Mouse (Mus musculus) ES-E14 (cell line): ENCODE results near the gene Poll. TPM values are rescaled to one million over a fixed set of nuclear protein-coding genes. Genes with fewer than 3 reads are reported as not detected.

Experiments used
- DNase-seq: peaks from one replicate; pipeline ENCODE4 v3.0.0-alpha.2; 2013; ENCODE audit warnings: low read depth, low spot score
- H3K27ac ChIP-seq: 2 replicates; pipeline ENCODE4 v1.5.1; 2012; ENCODE audit warnings: low read depth, mild to moderate bottlenecking, low read length, moderate library complexity, mixed read lengths; ENCODE audit not compliant: poor library complexity, insufficient read depth, severe bottlenecking
- H3K36me3 ChIP-seq: 2 replicates; pipeline ENCODE4 v1.6.1; 2012; ENCODE audit warnings: mild to moderate bottlenecking, low read length, moderate library complexity, mixed read lengths; ENCODE audit not compliant: control insufficient read depth, poor library complexity, insufficient read depth, severe bottlenecking
- H3K4me1 ChIP-seq, 2 experiments: fragments of 150-350 bp in 1 of 2; sonication (generic) in 1 of 2; 2 replicates each; pipeline ENCODE4 v1.6.1; 2012; ENCODE audit warnings: low read length in 2 of 2, mild to moderate bottlenecking in 1 of 2, mixed read lengths in 1 of 2; ENCODE audit not compliant: control insufficient read depth in 2 of 2, insufficient read depth in 2 of 2, poor library complexity in 1 of 2
- H3K4me3 ChIP-seq, 2 experiments: fragments of 150-350 bp in 1 of 2; sonication (generic) in 1 of 2; 2 replicates each; pipeline ENCODE4 v1.5.1; 2012; ENCODE audit warnings: low read length in 2 of 2, low read depth in 1 of 2, mild to moderate bottlenecking in 1 of 2, mixed read lengths in 1 of 2; ENCODE audit not compliant: insufficient read depth in 1 of 2, poor library complexity in 1 of 2, severe bottlenecking in 1 of 2
- H3K9ac ChIP-seq: 2 replicates; pipeline ENCODE4 v1.6.1; 2012; ENCODE audit warnings: low read depth, mild to moderate bottlenecking, low read length, mixed read lengths; ENCODE audit not compliant: poor library complexity, insufficient read depth, severe bottlenecking
- H3K9me3 ChIP-seq: fragments of 150-350 bp; sonication (generic); 2 replicates; pipeline ENCODE4 v1.6.1; 2012; ENCODE audit warnings: low read depth, mild to moderate bottlenecking, low read length; ENCODE audit not compliant: control insufficient read depth, insufficient read depth
- CHD2 ChIP-seq: IDR thresholded peaks from 2 replicates; pipeline ENCODE4 v1.6.1; 2014; ENCODE audit warnings: mild to moderate bottlenecking, low read depth, low read length, inconsistent platforms
- HCFC1 ChIP-seq: IDR thresholded peaks from 2 replicates; pipeline ENCODE4 v1.6.1; 2012; ENCODE audit warnings: low read length, inconsistent platforms, borderline replicate concordance; ENCODE audit not compliant: insufficient read depth
- MAFK ChIP-seq: IDR thresholded peaks from 2 replicates; pipeline ENCODE4 v1.6.1; 2014; ENCODE audit warnings: mild to moderate bottlenecking, low read depth, low read length, inconsistent platforms; ENCODE audit not compliant: insufficient read depth
- ZC3H11A ChIP-seq: IDR thresholded peaks from 2 replicates; pipeline ENCODE4 v1.6.1; 2012; ENCODE audit warnings: low read depth, mild to moderate bottlenecking, inconsistent platforms, low read length, borderline replicate concordance
- ZNF384 ChIP-seq: IDR thresholded peaks from 2 replicates; pipeline ENCODE4 v1.6.1; 2012; ENCODE audit warnings: low read depth, low read length, inconsistent platforms
- in situ Hi-C, 2 experiments: fragments of 600-800 bp; cut with MboI; formaldehyde crosslinking; loops; one replicate each; pipeline ENCODE4 v1.15.1; 2025; ENCODE audit warnings: low sequenced_read_pairs in 2 of 2, inconsistent platforms in 1 of 2; ENCODE audit not compliant: unreplicated experiment in 2 of 2
- total RNA-seq: library from RNA; depleted of rRNA; stranded (reverse); fragments of 300-350 nt; gene quantifications from 2 replicates; pipeline ENCODE4 v1.2.3, GENCODE M21; 2012

Gene Poll
- total RNA-seq, 1 experiment, result 13.4 TPM

DNA sequence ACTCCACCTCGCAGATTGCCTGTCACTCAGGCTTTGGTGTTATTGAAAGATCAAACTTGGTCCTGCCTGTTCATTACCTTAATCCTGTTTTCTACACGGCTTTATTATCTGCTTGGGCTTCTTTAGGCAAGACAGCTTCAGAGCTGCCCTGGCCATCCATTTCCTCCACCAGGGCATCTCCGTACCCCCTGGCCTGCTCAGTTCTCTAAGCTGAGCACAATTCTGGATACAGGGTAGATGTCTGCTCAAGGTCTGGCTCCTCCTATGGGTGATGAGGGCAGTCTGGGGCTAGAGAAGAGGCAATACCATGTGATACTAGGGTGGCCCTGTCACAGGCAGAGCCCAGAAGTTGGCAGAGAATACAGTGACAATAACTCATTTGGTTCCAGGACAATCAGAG, 26.5 kb upstream of the Poll start:
- TF ChIP-seq HCFC1 (no peak), CHD2 (no peak), MAFK (no peak), ZNF384 (no peak), ZC3H11A (no peak)
- no peak overlapping the region for H3K27ac ChIP-seq
- H3K9me3 ChIP-seq, result no peaks in the 10 kb centered on the region
- H3K36me3 ChIP-seq, result no peaks in the 10 kb centered on the region
- in situ Hi-C loops, result no loop called here
- no peak overlapping the region for H3K4me3 ChIP-seq
- no peak for DNase-seq
- peaks cover 2 to 3% of the 10 kb centered on the region in 2 experiments; a peak in 2 of 4 replicates for H3K4me1 ChIP-seq
- H3K9ac ChIP-seq, result no peak overlapping the region

DNA sequence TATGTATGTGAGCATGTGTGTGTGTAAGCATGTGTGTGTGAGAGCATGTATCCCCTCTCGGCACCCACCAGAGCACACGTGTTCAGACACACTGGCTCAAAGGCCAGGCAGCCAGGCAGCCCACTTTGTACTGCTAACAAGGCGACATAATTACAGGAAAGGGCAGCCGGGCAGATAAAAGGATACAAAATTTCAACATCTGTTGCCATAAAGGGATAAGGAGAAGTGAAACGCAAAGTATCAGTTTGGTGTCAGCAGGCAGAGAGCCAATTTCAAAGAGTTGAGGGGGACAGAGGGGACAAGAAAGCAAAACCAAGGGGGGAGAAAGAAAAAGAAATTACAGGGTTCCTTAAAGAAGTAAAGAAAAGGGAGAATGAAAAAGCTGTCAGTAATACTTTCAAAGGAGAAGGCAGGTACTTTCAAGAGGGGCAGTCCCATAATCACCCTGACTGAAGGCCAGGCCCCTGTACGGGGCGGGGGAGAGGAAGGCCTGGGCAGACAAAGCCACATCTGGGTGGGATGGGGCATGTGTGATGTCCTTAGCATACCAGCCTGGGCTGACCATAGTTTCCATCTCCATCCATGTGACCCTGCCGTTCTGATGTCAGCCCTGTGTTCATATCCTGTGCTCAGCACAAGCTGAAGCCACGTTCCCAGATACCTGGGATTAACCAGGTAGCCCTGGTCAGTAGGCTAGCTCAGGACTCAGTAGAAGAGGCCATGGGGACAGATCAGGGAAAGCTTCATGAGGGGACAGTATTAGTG, 24.7 kb upstream of the Poll start:
- peaks cover 3% of the 10 kb centered on the region in 2 experiments; a peak in 2 of 4 replicates for H3K4me1 ChIP-seq
- TF ChIP-seq ZC3H11A (no peak), HCFC1 (no peak), CHD2 (no peak), ZNF384 (no peak), MAFK (no peak)
- in situ Hi-C loops, result no loop called here
- no peaks in the 10 kb centered on the region for H3K9me3 ChIP-seq
- no peak overlapping the region for H3K9ac ChIP-seq
- H3K4me3 ChIP-seq, result no peak overlapping the region
- DNase-seq, result no peak
- no peak overlapping the region for H3K27ac ChIP-seq
- no peaks in the 10 kb centered on the region; the same call in 1 of the 2 replicates for H3K36me3 ChIP-seq

- Histone ChIP-seq H3K36me3 (peaks cover 10% of the 10 kb centered on the region; the same call in 1 of the 2 replicates), H3K9ac (no peak overlapping the region), H3K9me3 (no peaks in the 10 kb centered on the region), H3K27ac (no peak overlapping the region), H3K4me1 (peaks cover 3 to 11% of the 10 kb centered on the region in 2 experiments; a peak in 2 of 4 replicates), H3K4me3 (no peak overlapping the region)
- TF ChIP-seq ZNF384 (no peak), HCFC1 (no peak)
- in situ Hi-C loops, result no loop called here
- no peak for DNase-seq
Measured at GRCm38 (mm10) chr19:45583136-45583535, 22.8 kb upstream of the Poll start.

DNA sequence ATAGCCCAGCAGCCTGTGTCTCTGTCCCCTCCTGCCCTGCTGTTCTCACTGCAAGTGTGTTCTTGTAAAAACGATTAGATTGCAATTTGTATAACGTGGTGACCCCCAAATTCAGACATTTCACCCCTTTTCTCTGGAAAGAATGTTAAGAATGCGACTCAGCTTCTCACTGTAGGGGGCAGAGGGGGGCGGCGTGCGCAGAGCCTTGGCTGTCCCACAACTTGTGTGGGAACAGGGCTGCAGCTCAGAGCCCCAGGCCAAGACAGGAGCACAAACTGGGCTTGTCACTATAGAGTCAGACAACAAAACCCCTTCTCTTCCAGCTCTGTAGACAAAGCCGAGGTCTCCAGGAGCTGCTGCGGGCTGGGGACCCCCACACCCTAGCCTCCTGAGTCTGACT, 21.8 kb upstream of the Poll start:
- peaks cover 3 to 11% of the 10 kb centered on the region in 2 experiments; a peak in 2 of 4 replicates for H3K4me1 ChIP-seq
- H3K36me3 ChIP-seq, result peaks cover 10% of the 10 kb centered on the region; the same call in 1 of the 2 replicates
- no peak for DNase-seq
- TF ChIP-seq MAFK (no peak), HCFC1 (no peak), ZC3H11A (no peak), ZNF384 (no peak), CHD2 (no peak)
- no peak overlapping the region for H3K27ac ChIP-seq
- H3K9ac ChIP-seq, result no peak overlapping the region
- no peaks in the 10 kb centered on the region for H3K9me3 ChIP-seq
- H3K4me3 ChIP-seq, result no peak overlapping the region
- in situ Hi-C loops, result no loop called here

DNA sequence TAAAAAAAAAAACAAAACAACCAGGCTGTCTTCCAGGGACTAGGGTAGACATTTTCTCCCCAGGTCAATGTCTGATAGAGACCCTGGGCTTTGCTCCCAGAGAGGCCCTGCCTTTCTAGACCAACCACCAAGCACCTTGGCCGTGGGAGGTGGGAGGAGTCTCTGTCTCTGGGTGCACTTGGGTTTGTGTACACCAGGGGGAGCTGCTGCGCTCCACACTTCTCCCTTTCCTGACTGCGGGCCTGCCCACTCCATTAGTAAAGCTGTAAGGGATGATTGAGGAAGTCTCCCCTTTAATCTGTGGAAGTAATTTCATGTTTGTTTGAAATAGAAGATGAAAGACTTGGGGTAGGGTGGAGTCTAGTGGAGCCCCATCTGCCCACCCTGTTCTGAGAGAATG, 20.9 kb upstream of the Poll start:
- Histone ChIP-seq H3K4me1 (peaks cover 3 to 11% of the 10 kb centered on the region in 2 experiments; a peak in 2 of 4 replicates), H3K27ac (no peak overlapping the region), H3K9ac (no peak overlapping the region), H3K4me3 (no peak overlapping the region), H3K9me3 (no peaks in the 10 kb centered on the region), H3K36me3 (peaks cover 10% of the 10 kb centered on the region; the same call in 1 of the 2 replicates)
- TF ChIP-seq ZC3H11A (no peak), HCFC1 (no peak), ZNF384 (no peak), CHD2 (no peak), MAFK (no peak)
- peak; percentile 76 for DNase-seq
- in situ Hi-C loops, result no loop called here
